Mouse (Mus musculus): Measurements from ENCODE around the gene Rheb.

DNA sequence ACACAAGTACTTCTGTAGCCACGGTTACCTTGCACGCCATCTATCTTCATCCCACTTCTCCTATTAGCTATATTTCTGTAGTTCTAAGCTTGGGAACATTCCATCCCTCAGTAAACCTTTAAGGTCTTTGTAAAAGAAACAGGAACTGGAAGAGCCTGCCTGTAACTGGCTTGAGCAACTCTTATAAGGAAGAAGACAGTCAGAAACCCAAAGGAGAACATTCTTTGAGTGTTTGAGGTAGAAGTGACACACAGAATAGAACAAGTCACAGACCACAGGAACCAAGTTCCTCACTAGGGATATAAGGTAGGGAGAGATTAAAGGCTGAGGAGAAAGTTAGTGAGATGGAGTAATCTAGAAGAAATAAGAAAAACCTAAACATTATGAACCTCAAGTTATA is 15.3 kb downstream of the Rheb start:
- TF ChIP-seq CTCF (conservative IDR thresholded peaks at IDR 0.05; ENCODE audit: low read length) (no peak), POU5F1 (IDR thresholded peaks at IDR 0.05; ENCODE audit: borderline replicate concordance, low read length) (no peak), NANOG (IDR thresholded peaks at IDR 0.05; ENCODE audit: borderline replicate concordance, low read length) (no peak)

Data from E14TG2a.4 (cell line).